Mouse (Mus musculus): ENCODE results near the gene Fmnl2. TPM values are rescaled to one million over a fixed set of nuclear protein-coding genes. Genes with fewer than 3 reads are reported as not detected.
A peak's percentile ranks its signal among the peaks of the same experiment; 100 is the strongest.

Gene Fmnl2
- polyA plus RNA-seq, 1 experiment from 2014 or later = 15.1 TPM

- no peak overlapping the region for H3K27ac ChIP-seq
- WGBS = 89% methylated on average over 3 of the region's 3 CpGs
- H3K9me3 ChIP-seq (replicated peaks) = no peaks in the 10 kb centered on the region
- no peaks in the 10 kb centered on the region for H3K36me3 ChIP-seq
- peaks cover 28% of the 10 kb centered on the region for H3K4me1 ChIP-seq
- ATAC-seq (ENCODE audit: low FRiP score) = no peak
- H3K4me3 ChIP-seq = no peak overlapping the region
- no peaks in the 10 kb centered on the region for H3K27me3 ChIP-seq
- H3K4me2 ChIP-seq (replicated peaks) = no peak overlapping the region
- no peak overlapping the region for H3K9ac ChIP-seq
Observed at GRCm38 (mm10) chr2:52982502-52982901, 124.8 kb downstream of the Fmnl2 start.

- no peaks in the 10 kb centered on the region for H3K9me3 ChIP-seq (replicated peaks)
- H3K36me3 ChIP-seq = no peaks in the 10 kb centered on the region
- no peak overlapping the region for H3K4me3 ChIP-seq
- 92% methylated on average over 1 of the region's 1 CpGs for WGBS
- no peak for ATAC-seq (ENCODE audit: low FRiP score)
- H3K27ac ChIP-seq = no peak overlapping the region
- no peak overlapping the region for H3K4me2 ChIP-seq (replicated peaks)
- H3K4me1 ChIP-seq = peaks cover 23% of the 10 kb centered on the region
- H3K27me3 ChIP-seq = no peaks in the 10 kb centered on the region
- no peak overlapping the region for H3K9ac ChIP-seq
Observed at GRCm38 (mm10) chr2:52984556-52984955, 126.9 kb downstream of the Fmnl2 start.

GRCm38 (mm10) chr2:52985167-52985566 is 127.5 kb downstream of the Fmnl2 start:
- no peaks in the 10 kb centered on the region for H3K36me3 ChIP-seq
- no peak overlapping the region for H3K4me2 ChIP-seq (replicated peaks)
- H3K9me3 ChIP-seq (replicated peaks) = no peaks in the 10 kb centered on the region
- H3K27me3 ChIP-seq = no peaks in the 10 kb centered on the region
- no peak overlapping the region for H3K9ac ChIP-seq
- no peak overlapping the region for H3K4me3 ChIP-seq
- no peak for ATAC-seq (ENCODE audit: low FRiP score)
- peaks cover 19% of the 10 kb centered on the region for H3K4me1 ChIP-seq
- WGBS = 47% methylated on average over 4 of the region's 4 CpGs
- H3K27ac ChIP-seq = no peak overlapping the region; the same call in 1 of the 2 replicates

- H3K36me3 ChIP-seq = no peaks in the 10 kb centered on the region
- H3K4me3 ChIP-seq = no peak overlapping the region
- ATAC-seq (ENCODE audit: low FRiP score) = no peak
- no peaks in the 10 kb centered on the region for H3K27me3 ChIP-seq
- H3K4me1 ChIP-seq = peaks cover 17% of the 10 kb centered on the region
- H3K9ac ChIP-seq = no peak overlapping the region
- no peaks in the 10 kb centered on the region for H3K9me3 ChIP-seq (replicated peaks)
- H3K4me2 ChIP-seq (replicated peaks) = no peak overlapping the region
- H3K27ac ChIP-seq = no peak overlapping the region
- 67% methylated on average over 3 of the region's 3 CpGs for WGBS
Observed at GRCm38 (mm10) chr2:52986354-52986753, 128.7 kb downstream of the Fmnl2 start.

- Histone ChIP-seq H3K9ac (no peak overlapping the region), H3K4me1 (peaks cover 19% of the 10 kb centered on the region), H3K4me3 (no peak overlapping the region), H3K9me3 (replicated peaks) (no peaks in the 10 kb centered on the region), H3K27ac (0 out of 2 replicates have a peak overlapping the region, but pooled peaks have one; percentile 19), H3K36me3 (no peaks in the 10 kb centered on the region), H3K4me2 (replicated peaks) (no peak overlapping the region), H3K27me3 (no peaks in the 10 kb centered on the region)
- 96% methylated on average over 6 of the region's 6 CpGs for WGBS
- ATAC-seq (ENCODE audit: low FRiP score) = no peak
Observed at GRCm38 (mm10) chr2:52987035-52987434, 129.4 kb downstream of the Fmnl2 start.

GRCm38 (mm10) chr2:52987637-52988295 is 130.1 kb downstream of the Fmnl2 start:
- 68% methylated on average over 11 of the region's 11 CpGs for WGBS
- no peak for ATAC-seq (ENCODE audit: low FRiP score)

GRCm38 (mm10) chr2:52989316-52989715 is 131.7 kb downstream of the Fmnl2 start:
- Histone ChIP-seq H3K4me3 (no peak overlapping the region), H3K9me3 (replicated peaks) (no peaks in the 10 kb centered on the region), H3K4me1 (peaks cover 19% of the 10 kb centered on the region), H3K4me2 (replicated peaks) (no peak overlapping the region), H3K27ac (no peak overlapping the region), H3K36me3 (no peaks in the 10 kb centered on the region), H3K27me3 (no peaks in the 10 kb centered on the region), H3K9ac (no peak overlapping the region)
- 89% methylated on average over 4 of the region's 4 CpGs for WGBS
- ATAC-seq (ENCODE audit: low FRiP score) = no peak

More at GRCm38 (mm10) chr2:52987637-52988295, 130.1 kb downstream of the Fmnl2 start:
- H3K4me3 ChIP-seq = no peak overlapping the region
- H3K9ac ChIP-seq = no peak overlapping the region
- peaks cover 19% of the 10 kb centered on the region for H3K4me1 ChIP-seq
- H3K4me2 ChIP-seq (replicated peaks) = no peak overlapping the region
- H3K27me3 ChIP-seq = no peaks in the 10 kb centered on the region
- no peaks in the 10 kb centered on the region for H3K36me3 ChIP-seq
- H3K9me3 ChIP-seq (replicated peaks) = no peaks in the 10 kb centered on the region
- H3K27ac ChIP-seq = peak overlapping the region; percentile 19; the same call in 1 of the 2 replicates

GRCm38 (mm10) chr2:52990874-52991687 is 133.4 kb downstream of the Fmnl2 start:
- H3K9me3 ChIP-seq (replicated peaks) = no peaks in the 10 kb centered on the region
- H3K4me2 ChIP-seq (replicated peaks) = no peak overlapping the region
- no peaks in the 10 kb centered on the region for H3K36me3 ChIP-seq
- no peak overlapping the region for H3K27ac ChIP-seq
- H3K27me3 ChIP-seq = no peaks in the 10 kb centered on the region
- no peak for ATAC-seq (ENCODE audit: low FRiP score)
- H3K4me1 ChIP-seq = peaks cover 11% of the 10 kb centered on the region
- H3K4me3 ChIP-seq = no peak overlapping the region
- H3K9ac ChIP-seq = no peak overlapping the region
- WGBS = 75% methylated on average over 9 of the region's 9 CpGs

- Histone ChIP-seq H3K9ac (no peak overlapping the region), H3K4me2 (replicated peaks) (no peak overlapping the region), H3K27me3 (no peaks in the 10 kb centered on the region), H3K9me3 (replicated peaks) (no peaks in the 10 kb centered on the region), H3K27ac (no peak overlapping the region), H3K36me3 (no peaks in the 10 kb centered on the region), H3K4me3 (no peak overlapping the region), H3K4me1 (peaks cover 11% of the 10 kb centered on the region)
- ATAC-seq (ENCODE audit: low FRiP score) = no peak
- 79% methylated on average over 5 of the region's 5 CpGs for WGBS
Observed at GRCm38 (mm10) chr2:52991688-52992194, 134.1 kb downstream of the Fmnl2 start.

GRCm38 (mm10) chr2:52993241-52993640 is 135.6 kb downstream of the Fmnl2 start:
- no peaks in the 10 kb centered on the region for H3K27me3 ChIP-seq
- WGBS = 85% methylated on average over 7 of the region's 7 CpGs
- no peak overlapping the region for H3K9ac ChIP-seq
- no peak overlapping the region for H3K27ac ChIP-seq
- H3K4me2 ChIP-seq (replicated peaks) = no peak overlapping the region
- ATAC-seq (ENCODE audit: low FRiP score) = no peak
- no peak overlapping the region for H3K4me3 ChIP-seq
- peaks cover 3% of the 10 kb centered on the region; the same call in 1 of the 2 replicates for H3K4me1 ChIP-seq
- H3K9me3 ChIP-seq (replicated peaks) = no peaks in the 10 kb centered on the region
- H3K36me3 ChIP-seq = no peaks in the 10 kb centered on the region

- 90% methylated on average over 9 of the region's 9 CpGs for WGBS
- peaks cover 3% of the 10 kb centered on the region; the same call in 1 of the 2 replicates for H3K4me1 ChIP-seq
- H3K4me3 ChIP-seq = no peak overlapping the region
- H3K36me3 ChIP-seq = no peaks in the 10 kb centered on the region
- no peak overlapping the region for H3K9ac ChIP-seq
- H3K27me3 ChIP-seq = no peaks in the 10 kb centered on the region
- no peak for ATAC-seq (ENCODE audit: low FRiP score)
- no peak overlapping the region for H3K27ac ChIP-seq
- H3K9me3 ChIP-seq (replicated peaks) = no peaks in the 10 kb centered on the region
- no peak overlapping the region for H3K4me2 ChIP-seq (replicated peaks)
Observed at GRCm38 (mm10) chr2:52994526-52994925, 136.9 kb downstream of the Fmnl2 start.

GRCm38 (mm10) chr2:52997955-52998750 is 140.5 kb downstream of the Fmnl2 start:
- H3K27ac ChIP-seq = no peak overlapping the region

More at GRCm38 (mm10) chr2:52997955-52998750, 140.5 kb downstream of the Fmnl2 start:
- no peak overlapping the region for H3K9ac ChIP-seq
- ATAC-seq (ENCODE audit: low FRiP score) = no peak
- 80% methylated on average over 15 of the region's 15 CpGs for WGBS
- H3K4me1 ChIP-seq = no peaks in the 10 kb centered on the region
- H3K36me3 ChIP-seq = no peaks in the 10 kb centered on the region
- H3K27me3 ChIP-seq = no peaks in the 10 kb centered on the region
- no peak overlapping the region for H3K4me3 ChIP-seq
- no peak overlapping the region for H3K4me2 ChIP-seq (replicated peaks)
- no peaks in the 10 kb centered on the region for H3K9me3 ChIP-seq (replicated peaks)

All from hindbrain, embryonic 12.5 days (tissue).